Mouse (Mus musculus) liver (tissue): ENCODE data around the gene Rps27rt.
"Not testable (repeated sequence)": the region's sequence is repeated elsewhere in the genome, so short reads cannot be mapped to it uniquely, and the experiment has no call there.

Experiments used
- DNase-seq: peaks from one replicate; pipeline ENCODE4 v3.0.0-alpha.2; 2020; ENCODE audit warnings: mixed read lengths

The Rps27rt gene

GRCm38 (mm10) chr9:114978281-114979111 lies 4.0 kb downstream of the Rps27rt start, which contains the start of gene Osbpl10:
Gene Osbpl10, plus strand, starts transcription at chr9:114978569.
- peak; percentile 58 for DNase-seq

GRCm38 (mm10) chr9:114977461-114978280 lies 4.9 kb downstream of the Rps27rt start:
- DNase-seq, result no peak

DNA sequence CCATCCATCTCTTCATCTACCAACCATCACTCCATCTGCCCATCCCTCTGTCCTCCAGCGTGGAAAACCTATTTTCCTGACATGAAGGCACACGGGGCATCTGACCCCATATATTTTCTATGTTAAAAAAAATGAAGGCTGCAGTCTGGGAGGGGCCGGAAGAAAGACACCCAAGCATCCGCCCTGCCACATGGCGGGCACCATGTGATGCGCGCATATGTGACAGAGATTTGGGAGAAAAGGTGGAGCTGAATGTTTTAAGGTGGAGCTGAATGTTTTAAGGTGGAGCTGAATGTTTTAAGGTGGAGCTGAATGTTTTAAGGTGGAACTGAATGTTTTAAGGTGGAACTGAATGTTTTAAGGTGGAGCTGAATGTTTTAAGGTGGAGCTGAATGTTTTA lies 16.3 kb downstream of the Rps27rt start:
- DNase-seq, result not testable (repeated sequence)

DNA sequence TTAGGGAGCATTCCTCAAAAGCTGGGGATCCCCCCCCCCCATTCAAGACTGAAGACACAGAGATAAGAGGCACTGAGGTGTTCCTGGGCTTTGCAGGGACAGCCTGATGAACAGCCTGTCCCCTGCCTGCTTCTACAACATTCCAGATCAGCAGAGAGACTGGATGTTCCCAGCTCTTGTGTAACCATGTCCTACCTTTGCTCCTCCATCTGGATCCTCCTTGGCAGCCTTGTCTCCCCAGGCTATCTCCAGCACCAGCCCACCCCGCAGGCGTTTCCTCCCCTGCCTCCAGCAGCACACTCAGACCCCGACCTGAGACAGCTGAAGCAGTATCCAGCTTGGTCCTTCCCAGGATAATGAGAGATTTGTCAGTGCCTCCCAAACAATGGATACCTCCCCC lies 18.4 kb downstream of the Rps27rt start:
- no peak for DNase-seq

DNA sequence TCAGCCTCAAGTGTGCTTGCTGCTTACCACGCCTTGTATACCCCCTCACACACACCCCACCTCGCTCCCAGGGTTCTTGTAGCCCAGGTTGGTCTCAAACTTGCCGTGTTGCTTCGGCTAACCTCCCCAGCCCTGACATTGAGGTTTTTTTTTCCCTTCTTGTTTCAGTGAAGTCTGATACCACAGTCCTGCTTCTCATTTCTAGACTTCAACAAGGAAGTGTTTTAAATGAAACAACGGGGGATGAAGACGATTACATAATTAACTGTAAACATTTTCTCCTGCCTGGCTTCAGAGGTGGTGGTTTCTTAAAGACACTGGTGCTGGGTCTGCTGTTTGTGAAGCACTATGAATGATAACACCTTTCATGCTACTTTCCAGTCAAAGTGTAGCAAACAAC lies 21.7 kb downstream of the Rps27rt start:
- no peak for DNase-seq

DNA sequence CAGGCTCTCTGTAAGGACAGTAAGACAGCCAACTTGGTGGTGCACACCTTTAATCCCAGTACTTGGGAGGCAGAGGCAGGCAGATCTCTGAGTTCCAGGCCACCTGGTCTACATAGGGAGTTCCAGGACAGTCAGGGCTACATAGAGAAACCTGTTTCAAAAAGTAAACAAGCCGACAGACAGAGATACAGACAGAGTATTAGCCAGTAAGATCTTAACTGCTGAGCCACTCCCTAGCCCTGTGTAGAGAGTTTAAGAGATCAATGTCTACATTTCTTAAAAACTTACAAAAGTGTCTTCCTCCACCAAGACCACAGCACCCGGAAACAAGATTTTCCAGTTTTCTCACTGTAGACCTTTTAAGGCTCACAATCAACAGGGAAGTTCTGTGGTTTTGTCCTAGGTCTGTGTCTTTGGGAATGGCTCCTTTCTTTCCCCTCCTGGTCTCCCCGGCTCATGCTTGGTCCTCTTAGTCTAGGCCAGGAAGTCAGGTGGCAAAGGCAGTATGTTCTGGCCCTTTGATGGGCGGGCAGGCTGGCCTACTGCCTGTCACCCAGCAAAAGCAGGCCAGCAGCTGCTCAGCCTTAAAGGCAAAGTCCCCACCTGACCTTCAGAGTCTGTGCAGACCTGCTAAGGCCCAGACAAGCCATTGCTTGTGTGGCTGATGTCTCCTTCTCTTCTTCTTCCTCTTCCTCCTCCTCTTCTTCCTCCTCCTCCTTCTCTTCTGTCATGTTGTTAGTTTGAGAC lies 22.3 kb downstream of the Rps27rt start:
- no peak for DNase-seq

- no peak for DNase-seq
Measured at GRCm38 (mm10) chr9:114956945-114957344, 25.6 kb downstream of the Rps27rt start.

DNA sequence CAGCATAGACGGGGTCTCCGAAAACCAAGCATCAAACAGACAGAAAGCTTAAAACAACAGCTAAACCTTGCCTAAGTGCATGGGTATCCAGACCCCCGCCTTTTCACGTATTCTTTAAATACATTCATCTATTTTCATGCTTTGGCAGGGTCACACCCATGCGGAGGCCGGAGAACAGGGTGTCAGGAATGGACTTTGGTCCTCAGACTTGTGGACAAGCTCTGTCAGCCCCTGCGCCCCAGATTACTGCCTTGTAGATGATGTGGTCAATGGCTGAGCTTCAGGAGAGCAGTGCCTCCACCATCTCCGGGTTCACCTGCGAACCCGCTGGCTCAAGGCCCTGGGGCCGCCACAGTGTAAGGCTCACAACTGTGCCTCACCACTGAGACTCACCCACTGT lies 27.2 kb downstream of the Rps27rt start:
- DNase-seq, result no peak

DNA sequence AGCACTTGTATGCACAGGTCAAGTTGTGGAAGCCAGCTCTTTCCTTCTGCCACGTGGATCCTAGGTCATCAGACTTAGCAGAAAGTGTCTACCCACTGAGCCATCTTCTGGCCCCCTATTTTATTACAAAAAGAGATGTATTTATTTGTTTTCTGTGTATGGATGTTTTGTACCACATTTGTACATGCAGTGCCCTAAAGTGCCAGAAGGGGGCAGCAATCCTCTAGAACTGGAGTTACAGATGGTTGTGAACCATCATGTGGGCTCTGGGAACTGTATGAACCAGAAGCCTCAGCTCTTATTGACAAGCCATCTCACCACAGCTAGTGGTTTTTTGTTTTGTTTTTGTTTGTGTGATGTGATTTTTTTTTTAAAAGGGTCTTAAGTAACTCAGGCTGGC lies 29.7 kb downstream of the Rps27rt start:
- DNase-seq, result no peak

GRCm38 (mm10) chr9:114948395-114948794 lies 34.1 kb downstream of the Rps27rt start:
- no peak for DNase-seq

DNA sequence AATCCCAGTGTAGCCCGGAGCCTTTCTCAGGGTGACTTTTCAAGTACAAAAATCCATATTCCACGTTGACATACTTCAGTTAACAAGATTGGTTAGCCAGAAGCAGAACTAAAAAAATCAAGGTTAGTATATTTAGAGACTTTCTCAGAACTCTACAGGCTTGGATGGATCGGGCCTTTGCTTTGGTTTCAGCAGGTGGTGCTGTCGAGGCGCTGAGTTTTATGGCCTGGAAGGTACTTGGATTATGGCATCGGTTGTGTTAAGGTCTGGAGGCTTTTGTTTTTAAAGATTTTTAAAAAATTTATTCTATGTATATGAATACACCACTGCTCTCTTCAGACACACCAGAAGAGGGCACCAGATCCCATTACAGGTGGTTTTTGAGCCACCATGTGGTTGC lies 37.0 kb downstream of the Rps27rt start:
- no peak for DNase-seq

GRCm38 (mm10) chr9:114944642-114945041 lies 37.9 kb downstream of the Rps27rt start:
- no peak for DNase-seq

- no peak for DNase-seq
Measured at GRCm38 (mm10) chr9:114936687-114937086, 45.9 kb downstream of the Rps27rt start.

DNA sequence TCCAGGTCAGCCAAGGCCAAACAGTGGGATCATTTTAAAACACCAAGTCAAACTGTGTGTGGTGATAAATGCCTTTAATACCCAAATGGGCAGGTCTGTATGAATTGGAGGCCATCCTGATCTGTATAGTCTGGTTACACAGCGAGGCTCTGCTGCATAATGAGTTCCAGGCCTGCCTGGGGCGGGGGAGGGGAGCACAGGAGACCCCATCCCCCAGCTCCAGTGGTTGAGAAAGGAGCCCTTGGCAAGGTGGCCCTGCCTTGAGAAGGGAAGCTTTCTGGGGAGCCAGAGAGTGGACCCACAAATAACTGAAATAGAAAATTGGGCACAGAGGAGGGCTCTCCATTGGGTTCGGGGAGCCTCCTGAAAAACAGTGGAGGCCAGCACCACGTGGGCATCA lies 47.2 kb downstream of the Rps27rt start:
- DNase-seq, result no peak

GRCm38 (mm10) chr9:114934231-114934630 lies 48.3 kb downstream of the Rps27rt start:
- DNase-seq, result no peak

GRCm38 (mm10) chr9:114933723-114934171 lies 48.8 kb downstream of the Rps27rt start, which contains the start of gene Gpd1l:
Gene Gpd1l, minus strand, starts transcription at chr9:114933987.
- DNase-seq, result peak; percentile 95

DNA sequence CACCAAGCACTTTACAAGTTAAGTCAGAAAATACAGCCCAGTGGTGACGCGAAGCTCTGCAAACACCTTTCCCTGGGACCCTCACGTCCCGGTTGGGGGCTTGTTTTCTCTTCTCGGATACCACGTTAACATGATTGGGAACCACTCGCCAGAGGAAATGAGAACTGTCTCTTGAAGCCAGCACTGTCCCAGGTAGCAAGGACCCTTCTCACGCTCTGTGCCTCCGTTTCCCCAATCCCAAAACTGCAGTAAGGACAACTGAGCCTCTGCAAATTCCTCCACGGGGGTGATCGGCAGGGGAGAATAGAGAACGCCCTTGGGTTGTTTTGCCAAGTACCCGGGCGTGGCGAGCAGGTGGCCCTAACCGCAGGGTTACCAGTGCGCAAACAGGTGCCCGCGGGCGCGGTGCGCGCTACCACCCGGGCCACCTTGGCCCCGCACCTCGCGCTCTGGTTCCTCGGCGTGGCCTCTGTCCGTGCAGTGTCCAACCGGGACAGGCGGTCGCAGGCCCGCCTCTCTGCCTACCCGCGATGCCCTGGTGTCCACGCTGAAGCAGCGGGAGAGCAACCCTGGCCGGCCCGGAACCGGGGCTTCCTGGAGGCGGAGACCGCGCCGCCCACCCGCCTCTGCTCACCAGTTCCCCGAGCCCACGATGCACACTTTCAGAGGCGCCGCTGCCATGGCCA lies 49.4 kb downstream of the Rps27rt start:
- DNase-seq, result no peak

DNA sequence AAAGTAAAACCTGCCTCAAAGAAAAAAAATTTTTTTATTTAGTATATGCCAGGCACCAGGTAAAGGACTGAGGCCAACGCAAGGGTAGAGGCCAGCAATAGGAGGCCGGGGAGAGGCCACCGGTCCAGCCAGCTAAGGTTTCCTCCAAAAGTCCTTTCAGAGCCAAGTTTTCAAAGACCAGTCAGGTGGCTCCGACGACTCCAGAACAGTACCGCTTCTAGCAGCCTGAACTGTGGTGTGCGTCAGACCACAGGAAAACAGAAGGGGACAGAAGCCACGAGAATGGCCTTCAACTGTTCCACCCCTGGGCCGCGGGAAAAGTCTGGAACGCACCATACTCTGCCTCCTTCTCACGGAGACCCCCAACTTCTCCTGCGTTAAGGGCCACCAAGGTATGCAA lies 49.9 kb downstream of the Rps27rt start:
- DNase-seq, result no peak
